Mouse (Mus musculus) ES-E14 (cell line): ENCODE measurements around the gene Gm45015.

ENCODE experiments used
- HCFC1 ChIP-seq: IDR thresholded peaks from 2 replicates; pipeline ENCODE4 v1.6.1; 2012; ENCODE audit warnings: low read length, inconsistent platforms, borderline replicate concordance; ENCODE audit not compliant: insufficient read depth
- MAFK ChIP-seq: IDR thresholded peaks from 2 replicates; pipeline ENCODE4 v1.6.1; 2014; ENCODE audit warnings: mild to moderate bottlenecking, low read depth, low read length, inconsistent platforms; ENCODE audit not compliant: insufficient read depth

DNA sequence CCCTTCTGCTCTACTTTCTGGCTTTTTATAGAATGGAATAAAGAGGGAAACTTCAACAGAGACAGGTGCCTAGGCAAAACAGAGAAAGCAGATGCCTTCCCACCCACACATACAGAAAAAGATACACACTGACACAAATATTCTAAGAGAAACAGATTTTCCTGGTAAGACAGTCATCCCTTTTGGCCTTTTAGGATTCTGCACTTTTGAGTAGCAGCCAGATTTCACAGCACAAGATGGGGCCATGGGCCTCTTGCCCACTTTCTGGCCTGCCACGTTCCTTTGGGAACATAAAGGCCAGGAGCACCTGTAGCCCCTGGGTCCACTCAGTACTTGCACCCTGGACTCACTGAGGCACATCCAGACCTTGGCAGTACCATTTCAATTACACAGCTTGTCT, 7.7 kb upstream of the Gm45015 start:
- no peak for TF ChIP-seq MAFK
- no peak for TF ChIP-seq HCFC1
